8 mouse cellular contexts compared by ENCODE assay signal in the genomic region with DNA sequence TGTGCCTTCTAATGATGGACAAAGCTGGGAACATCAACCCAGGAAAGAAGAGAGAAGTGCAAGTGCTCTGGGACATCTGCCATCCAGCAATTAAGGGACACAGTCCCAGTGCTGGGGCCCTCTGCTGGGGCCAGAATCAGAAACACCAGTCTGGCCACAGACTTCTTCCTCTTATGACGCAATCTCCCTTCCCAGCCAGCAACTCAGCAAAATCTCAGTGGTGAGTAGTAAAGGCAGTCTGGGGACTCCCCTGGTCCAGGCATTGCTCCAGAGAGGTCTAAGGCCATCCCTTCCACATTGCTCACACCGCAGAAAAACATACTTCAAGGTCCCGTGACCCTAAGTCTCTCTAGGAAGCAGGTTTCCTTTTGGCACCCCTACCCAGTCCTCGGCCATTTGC. TPM values are rescaled to one million over a fixed set of nuclear protein-coding genes. Genes with fewer than 3 reads are reported as not detected.
DNase-seq lines count a peak whose midpoint lies in the region; ATAC-seq lines count a peak whose summit lies in the region.

No protein-coding gene starts in this region.

- no peak for ATAC-seq in embryonic facial prominence, embryonic 12.5 days (ENCODE audit: insufficient number of reproducible peaks, insufficient read depth, low FRiP score, low TSS enrichment)

- no peaks in the 10 kb centered on the region for H3K27me3 ChIP-seq in embryonic facial prominence, embryonic 12.5 days
- peaks cover 38% of the 10 kb centered on the region for H3K27me3 ChIP-seq in megakaryocyte, embryonic 14.5 days (replicated peaks)

- peaks cover 7% of the 10 kb centered on the region for H3K36me3 ChIP-seq in embryonic facial prominence, embryonic 12.5 days
- H3K36me3 ChIP-seq in megakaryocyte, embryonic 14.5 days (replicated peaks; ENCODE audit: low read length): peaks cover 4% of the 10 kb centered on the region

- intact Hi-C loops in heart, postnatal 10 days (cut with DNase I): loop anchor here (5.0 kb wide), 1 partner anchor 35 kb away; a partner anchor contains a TSS

- peak overlapping the region; percentile 69; the same call in 1 of the 2 replicates for H3K9ac ChIP-seq in embryonic facial prominence, embryonic 12.5 days

- no peaks in the 10 kb centered on the region for H3K9me3 ChIP-seq in embryonic facial prominence, embryonic 12.5 days
- no peaks in the 10 kb centered on the region for H3K9me3 ChIP-seq in megakaryocyte, embryonic 14.5 days

- H3K27ac ChIP-seq in embryonic facial prominence, embryonic 12.5 days: no peak overlapping the region

- 69% methylated on average over 4 of the region's 4 CpGs for WGBS in embryonic facial prominence, embryonic 12.5 days

- H3K4me3 ChIP-seq in embryonic facial prominence, embryonic 12.5 days: peak overlapping the region; percentile 75
- peak overlapping the region; percentile 93 for H3K4me3 ChIP-seq in megakaryocyte, embryonic 14.5 days (replicated peaks)

- DNase-seq in right cerebral cortex, postnatal 25 days: peak; percentile 8
- DNase-seq in right cerebral cortex, postnatal 4 days: no peak
- DNase-seq in heart, postnatal 10 days: peak; percentile 46 to 53
- peak; percentile 69 to 71 for DNase-seq in kidney, postnatal 36 days
- no peak for DNase-seq in embryo, embryonic 9.5 days (ENCODE audit: extremely low spot score)
- DNase-seq in thymus, postnatal 4 days: no peak

- H3K4me1 ChIP-seq in embryonic facial prominence, embryonic 12.5 days: peaks cover 8% of the 10 kb centered on the region
- peaks cover 27% of the 10 kb centered on the region for H3K4me1 ChIP-seq in megakaryocyte, embryonic 14.5 days

- peak overlapping the region; percentile 68 for H3K4me2 ChIP-seq in embryonic facial prominence, embryonic 12.5 days (replicated peaks)

RNA-seq across cellular contexts. Expression of a gene that starts 1.0 kb away (rescaled TPM):
- polyA plus RNA-seq in embryonic facial prominence, embryonic 12.5 days (2016; fragmentation: Nextera tagmentation; extraction: Ambion mirVana): 15.9 and 16.7 TPM in 2 replicates
- total RNA-seq in heart, postnatal 10 days (2021): 10 to 100 TPM in 1 of 2 experiments, 1 to 10 TPM in 1; 9.9 to 11.5 TPM
- polyA plus RNA-seq in megakaryocyte, embryonic 14.5 days (2012; ENCODE audit: insufficient read depth, low replicate concordance): 3.6 and 9.6 TPM in 2 replicates

RNA-seq across cellular contexts. Expression of a gene that starts 27.1 kb away (rescaled TPM):
- polyA plus RNA-seq in embryonic facial prominence, embryonic 12.5 days (2016; fragmentation: Nextera tagmentation; extraction: Ambion mirVana): 368 and 387 TPM in 2 replicates
- 100 to 1,000 TPM in 1 of 2 experiments, 10 to 100 TPM in 1; 97.5 to 101 TPM for total RNA-seq in heart, postnatal 10 days (2021)
- polyA plus RNA-seq in megakaryocyte, embryonic 14.5 days (2012; ENCODE audit: insufficient read depth, low replicate concordance): 13.8 and 55.0 TPM in 2 replicates

RNA-seq across cellular contexts. Expression of a gene that starts 36.1 kb away (rescaled TPM):
- polyA plus RNA-seq in embryonic facial prominence, embryonic 12.5 days (2016; fragmentation: Nextera tagmentation; extraction: Ambion mirVana): 181 and 185 TPM in 2 replicates
- total RNA-seq in heart, postnatal 10 days (2021): 100 to 1,000 TPM; 638 to 661 TPM
- polyA plus RNA-seq in megakaryocyte, embryonic 14.5 days (2012; ENCODE audit: insufficient read depth, low replicate concordance): 8.5 and 22.3 TPM in 2 replicates

RNA-seq across cellular contexts. Expression of a gene that starts 45.0 kb away (rescaled TPM):
- 83.9 and 91.4 TPM in 2 replicates for polyA plus RNA-seq in embryonic facial prominence, embryonic 12.5 days (2016; fragmentation: Nextera tagmentation; extraction: Ambion mirVana)
- total RNA-seq in heart, postnatal 10 days (2021): 100 to 1,000 TPM; 156 to 158 TPM
- 1.4 and 2.1 TPM in 2 replicates for polyA plus RNA-seq in megakaryocyte, embryonic 14.5 days (2012; ENCODE audit: insufficient read depth, low replicate concordance)

Comparison
In these comparisons a context has a peak if more than half of its experiments do, and no peak if none do; other contexts are left out.
1. DNase-seq: peak in right cerebral cortex, postnatal 25 days (single experiment), heart, postnatal 10 days (2 of 2) and kidney, postnatal 36 days (2 of 2); none in right cerebral cortex, postnatal 4 days (single experiment), embryo, embryonic 9.5 days (single experiment) and thymus, postnatal 4 days (single experiment).